Mouse (Mus musculus): ENCODE results near the gene Npcd. TPM values are rescaled to one million over a fixed set of nuclear protein-coding genes. Genes with fewer than 3 reads are reported as not detected.

Gene Npcd
- total and polyA plus RNA-seq, 2 experiments from 2014 or later, result 4.6 to 8.2 TPM

DNA sequence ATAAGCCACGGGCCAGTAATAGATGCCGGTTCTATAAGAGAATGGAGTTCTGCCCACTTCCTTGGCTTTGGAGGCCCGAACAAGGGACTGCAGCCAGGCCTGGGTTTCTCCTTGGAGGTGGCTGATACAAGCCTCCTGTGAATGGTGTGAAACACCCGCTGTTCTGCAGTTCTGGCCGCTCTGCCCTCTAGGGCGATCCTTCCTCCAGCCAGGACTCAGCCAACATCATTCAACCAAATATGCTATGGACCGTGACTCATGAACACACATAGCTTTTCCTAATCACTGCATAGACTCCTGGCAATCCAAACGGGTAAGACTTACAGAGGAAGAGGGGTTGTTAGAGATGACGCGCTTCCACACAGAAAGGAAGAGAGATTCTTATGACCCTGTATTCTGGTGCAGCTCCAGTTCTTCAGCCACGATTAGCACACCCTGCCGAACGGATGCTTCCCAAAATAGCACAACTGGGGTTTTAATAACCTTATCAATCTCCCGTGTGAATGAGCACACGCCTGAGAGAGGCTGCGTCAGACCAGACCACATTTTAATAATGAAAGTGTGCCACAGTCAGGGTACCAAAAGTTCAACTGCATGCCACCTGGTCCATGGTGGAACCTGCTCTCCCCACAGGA lies 66.6 kb downstream of the Npcd start:
- DNase-seq (ENCODE audit: low spot score), result no peak
- no peak overlapping the region for H3K27ac ChIP-seq (ENCODE audit: low read depth, low read length)
- no peaks in the 10 kb centered on the region for H3K27me3 ChIP-seq (ENCODE audit: insufficient read depth, low read length)
- WGBS, result 86% methylated on average over 16 of the region's 16 CpGs
- no peak for TF ChIP-seq CTCF (IDR thresholded peaks at IDR 0.05)
- no peak for ATAC-seq (ENCODE audit: low FRiP score)
- H3K9me3 ChIP-seq (ENCODE audit: low read length), result no peaks in the 10 kb centered on the region
- no peak overlapping the region for H3K4me3 ChIP-seq (ENCODE audit: low read depth, low read length)
- peak overlapping the region; percentile 13; the same call in 1 of the 2 replicates for H3K9ac ChIP-seq (replicated peaks; ENCODE audit: low read length, poor library complexity, severe bottlenecking)
- H3K36me3 ChIP-seq (ENCODE audit: insufficient read depth, low read length), result peaks cover 24% of the 10 kb centered on the region
- H3K4me2 ChIP-seq (ENCODE audit: low read depth, low read length, poor library complexity, severe bottlenecking), result no peak overlapping the region
- H3K4me1 ChIP-seq (ENCODE audit: insufficient read depth, low read length), result no peaks in the 10 kb centered on the region

DNA sequence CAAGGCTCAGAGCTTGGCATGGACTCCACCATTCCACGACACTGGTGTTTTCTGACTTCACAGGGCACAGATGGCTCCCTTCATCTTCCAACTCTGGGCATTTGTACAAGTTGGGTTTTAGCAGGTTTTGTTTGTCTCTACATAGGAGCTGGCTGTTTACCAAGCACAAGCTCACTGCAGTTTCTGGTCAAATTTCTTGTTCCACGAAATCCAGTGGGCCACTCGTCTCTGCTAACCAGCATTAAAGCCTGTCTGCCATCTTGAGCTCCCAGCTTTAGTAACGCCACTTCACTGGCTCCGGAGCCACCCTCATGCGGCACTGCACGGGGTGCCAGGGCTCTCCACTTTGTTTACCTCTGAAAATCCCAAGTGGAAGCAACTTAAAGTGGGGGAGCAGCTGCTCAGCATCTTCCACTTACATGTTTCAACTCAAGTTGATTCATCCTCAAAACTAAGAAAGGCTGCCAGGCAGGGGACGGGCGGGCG lies 67.4 kb downstream of the Npcd start:
- Histone ChIP-seq H3K4me2 (ENCODE audit: low read depth, low read length, poor library complexity, severe bottlenecking) (no peak overlapping the region), H3K4me1 (ENCODE audit: insufficient read depth, low read length) (no peaks in the 10 kb centered on the region), H3K27me3 (ENCODE audit: insufficient read depth, low read length) (no peaks in the 10 kb centered on the region), H3K4me3 (ENCODE audit: low read depth, low read length) (no peak overlapping the region), H3K9me3 (ENCODE audit: low read length) (no peaks in the 10 kb centered on the region), H3K9ac (replicated peaks; ENCODE audit: low read length, poor library complexity, severe bottlenecking) (no peak overlapping the region; the same call in 1 of the 2 replicates), H3K27ac (ENCODE audit: low read depth, low read length) (no peak overlapping the region), H3K36me3 (ENCODE audit: insufficient read depth, low read length) (peaks cover 32% of the 10 kb centered on the region)
- WGBS, result 78% methylated on average over 10 of the region's 10 CpGs
- TF ChIP-seq CTCF (IDR thresholded peaks at IDR 0.05), result no peak
- ATAC-seq (ENCODE audit: low FRiP score) (no peak), DNase-seq (ENCODE audit: low spot score) (no peak)

DNA sequence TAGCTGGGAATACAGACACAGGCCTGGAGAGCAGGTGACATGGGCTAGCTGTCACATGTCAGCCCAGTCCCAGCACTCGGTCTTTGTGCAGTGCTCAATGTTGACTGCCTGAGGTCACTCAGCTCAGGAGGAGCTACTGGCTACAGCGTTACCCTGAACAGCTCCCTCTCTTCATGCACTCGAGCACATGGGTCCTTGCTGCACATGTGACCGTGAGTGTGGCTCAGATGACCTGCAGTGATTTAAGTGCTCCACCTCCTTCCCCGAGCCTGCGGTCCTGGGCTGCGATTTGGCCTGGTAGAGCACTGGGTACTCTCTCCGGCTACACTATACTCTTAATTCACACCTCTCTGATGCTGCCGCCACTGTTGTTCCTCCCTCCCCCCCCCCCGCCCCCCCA lies 67.9 kb downstream of the Npcd start:
- Histone ChIP-seq H3K4me3 (ENCODE audit: low read depth, low read length) (no peak overlapping the region), H3K4me1 (ENCODE audit: insufficient read depth, low read length) (no peaks in the 10 kb centered on the region), H3K27ac (ENCODE audit: low read depth, low read length) (no peak overlapping the region), H3K9ac (replicated peaks; ENCODE audit: low read length, poor library complexity, severe bottlenecking) (no peak overlapping the region), H3K27me3 (ENCODE audit: insufficient read depth, low read length) (no peaks in the 10 kb centered on the region), H3K9me3 (ENCODE audit: low read length) (no peaks in the 10 kb centered on the region), H3K4me2 (ENCODE audit: low read depth, low read length, poor library complexity, severe bottlenecking) (no peak overlapping the region), H3K36me3 (ENCODE audit: insufficient read depth, low read length) (peaks cover 35% of the 10 kb centered on the region)
- WGBS, result 68% methylated on average over 10 of the region's 10 CpGs
- DNase-seq (ENCODE audit: low spot score), result no peak
- ATAC-seq (ENCODE audit: low FRiP score), result no peak
- TF ChIP-seq CTCF (IDR thresholded peaks at IDR 0.05), result no peak

DNA sequence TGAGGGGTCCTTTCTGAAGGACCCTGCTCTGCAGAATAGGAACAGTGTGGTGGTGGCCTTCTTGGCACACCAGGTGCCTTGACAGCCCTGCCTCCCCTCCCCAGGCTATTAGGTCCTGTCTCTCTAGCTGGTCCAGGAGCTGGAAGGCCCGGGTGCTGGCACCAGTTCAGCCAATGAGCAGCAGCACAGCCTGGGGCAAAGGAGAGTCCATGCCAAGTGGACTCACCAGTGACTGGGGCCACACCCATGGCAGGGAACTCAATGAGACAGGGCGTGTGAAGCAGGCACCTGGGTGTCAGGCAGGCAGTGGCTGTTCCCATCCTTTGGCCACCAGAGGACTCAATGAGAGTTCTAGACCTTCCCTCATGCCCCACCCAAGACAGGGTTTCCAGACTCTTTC lies 68.7 kb downstream of the Npcd start:
- no peak overlapping the region for H3K4me2 ChIP-seq (ENCODE audit: low read depth, low read length, poor library complexity, severe bottlenecking)
- no peak overlapping the region for H3K9ac ChIP-seq (replicated peaks; ENCODE audit: low read length, poor library complexity, severe bottlenecking)
- H3K9me3 ChIP-seq (ENCODE audit: low read length), result no peaks in the 10 kb centered on the region
- TF ChIP-seq CTCF (IDR thresholded peaks at IDR 0.05), result no peak
- 79% methylated on average over 2 of the region's 2 CpGs for WGBS
- ATAC-seq (ENCODE audit: low FRiP score), result no peak
- no peaks in the 10 kb centered on the region for H3K27me3 ChIP-seq (ENCODE audit: insufficient read depth, low read length)
- no peak overlapping the region for H3K27ac ChIP-seq (ENCODE audit: low read depth, low read length)
- H3K36me3 ChIP-seq (ENCODE audit: insufficient read depth, low read length), result peaks cover 41% of the 10 kb centered on the region
- no peak overlapping the region for H3K4me3 ChIP-seq (ENCODE audit: low read depth, low read length)
- DNase-seq (ENCODE audit: low spot score), result no peak
- no peaks in the 10 kb centered on the region for H3K4me1 ChIP-seq (ENCODE audit: insufficient read depth, low read length)

DNA sequence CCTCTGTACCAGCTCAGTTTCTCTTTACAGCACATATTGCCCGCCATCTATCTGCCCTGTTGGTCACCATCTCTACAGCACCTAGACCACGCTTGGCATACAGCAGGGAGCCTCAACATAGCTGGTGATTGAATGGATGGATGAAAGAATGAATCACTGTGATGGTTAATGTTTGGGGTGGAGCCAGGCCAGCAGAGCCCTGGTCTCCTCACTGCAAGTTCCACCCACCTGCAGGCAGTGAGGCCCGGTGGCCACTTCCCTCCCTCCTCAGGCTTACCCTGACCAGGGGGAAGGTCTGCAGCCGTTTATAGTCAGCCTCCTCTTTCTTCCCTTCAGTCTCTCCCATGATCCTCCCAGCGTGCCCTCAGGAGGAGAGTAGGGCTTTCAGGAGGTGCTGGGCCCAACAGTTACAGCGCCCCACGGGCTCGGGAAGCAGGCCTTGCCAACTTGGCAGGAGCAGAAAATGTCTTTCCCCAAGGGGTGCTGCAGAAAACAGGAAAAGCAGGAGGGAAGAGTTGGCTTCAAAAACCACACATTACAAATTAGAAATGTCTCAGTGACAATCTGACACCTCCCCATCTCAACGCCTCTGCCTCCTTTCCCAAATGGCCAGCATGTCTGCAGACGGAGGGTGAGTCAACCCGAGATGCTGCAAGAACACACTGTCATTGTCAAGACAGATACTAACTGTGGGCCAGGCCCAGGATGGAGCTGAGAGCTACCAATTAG lies 69.3 kb downstream of the Npcd start:
- H3K36me3 ChIP-seq (ENCODE audit: insufficient read depth, low read length), result peaks cover 41% of the 10 kb centered on the region
- H3K27ac ChIP-seq (ENCODE audit: low read depth, low read length), result no peak overlapping the region
- H3K9me3 ChIP-seq (ENCODE audit: low read length), result no peaks in the 10 kb centered on the region
- TF ChIP-seq CTCF (IDR thresholded peaks at IDR 0.05), result no peak
- H3K9ac ChIP-seq (replicated peaks; ENCODE audit: low read length, poor library complexity, severe bottlenecking), result no peak overlapping the region
- WGBS, result 87% methylated on average over 11 of the region's 11 CpGs
- H3K4me2 ChIP-seq (ENCODE audit: low read depth, low read length, poor library complexity, severe bottlenecking), result no peak overlapping the region
- no peaks in the 10 kb centered on the region for H3K4me1 ChIP-seq (ENCODE audit: insufficient read depth, low read length)
- H3K27me3 ChIP-seq (ENCODE audit: insufficient read depth, low read length), result no peaks in the 10 kb centered on the region
- DNase-seq (ENCODE audit: low spot score), result no peak
- no peak overlapping the region for H3K4me3 ChIP-seq (ENCODE audit: low read depth, low read length)
- ATAC-seq (ENCODE audit: low FRiP score), result no peak

DNA sequence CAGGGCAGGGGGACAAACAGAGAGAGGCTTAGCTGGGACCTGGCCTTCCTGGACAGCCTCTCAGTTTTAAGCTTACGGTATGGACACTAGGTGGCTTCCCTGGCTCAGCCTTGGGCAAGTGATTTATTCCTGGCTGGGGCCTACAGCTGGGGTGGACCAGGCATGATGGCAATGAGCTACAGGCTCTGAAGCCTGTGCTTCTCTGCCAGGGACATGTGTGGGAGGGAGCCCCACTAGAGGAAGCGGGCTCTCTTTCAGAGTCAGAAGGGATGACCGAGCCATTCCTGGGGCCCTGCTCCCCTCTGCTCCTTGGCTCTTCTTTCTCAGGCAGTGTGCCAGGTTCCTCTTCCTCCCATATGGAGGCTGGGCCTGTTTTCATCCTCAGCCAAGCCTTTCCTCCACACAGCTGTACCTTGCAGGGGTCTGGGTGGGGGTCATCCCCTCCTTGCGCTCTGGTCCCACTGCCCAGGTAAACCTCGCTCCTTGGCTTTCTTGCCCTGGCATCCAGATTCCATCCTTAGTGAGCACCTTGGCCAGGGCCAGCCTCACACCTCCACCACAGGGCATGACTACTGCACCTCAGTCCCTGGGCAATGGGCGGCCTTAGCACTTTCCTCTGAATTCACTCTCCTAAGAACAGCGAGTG lies 70.3 kb downstream of the Npcd start:
- Histone ChIP-seq H3K9ac (replicated peaks; ENCODE audit: low read length, poor library complexity, severe bottlenecking) (no peak overlapping the region), H3K9me3 (ENCODE audit: low read length) (no peaks in the 10 kb centered on the region), H3K4me1 (ENCODE audit: insufficient read depth, low read length) (no peaks in the 10 kb centered on the region), H3K27me3 (ENCODE audit: insufficient read depth, low read length) (no peaks in the 10 kb centered on the region), H3K4me2 (ENCODE audit: low read depth, low read length, poor library complexity, severe bottlenecking) (no peak overlapping the region), H3K4me3 (ENCODE audit: low read depth, low read length) (no peak overlapping the region), H3K27ac (ENCODE audit: low read depth, low read length) (no peak overlapping the region), H3K36me3 (ENCODE audit: insufficient read depth, low read length) (peaks cover 41% of the 10 kb centered on the region)
- WGBS, result 91% methylated on average over 7 of the region's 7 CpGs
- ATAC-seq (ENCODE audit: low FRiP score) (no peak), DNase-seq (ENCODE audit: low spot score) (no peak)
- TF ChIP-seq CTCF (IDR thresholded peaks at IDR 0.05), result peak; percentile 12; the same call in 1 of the 2 replicates

All from midbrain, postnatal 0 days (tissue).